Mouse (Mus musculus): Measurements from ENCODE around the gene Mpl. TPM values are rescaled to one million over a fixed set of nuclear protein-coding genes. Genes with fewer than 3 reads are reported as not detected.

The Mpl gene
- polyA plus RNA-seq, 1 experiment from 2014 or later: not detected

DNA sequence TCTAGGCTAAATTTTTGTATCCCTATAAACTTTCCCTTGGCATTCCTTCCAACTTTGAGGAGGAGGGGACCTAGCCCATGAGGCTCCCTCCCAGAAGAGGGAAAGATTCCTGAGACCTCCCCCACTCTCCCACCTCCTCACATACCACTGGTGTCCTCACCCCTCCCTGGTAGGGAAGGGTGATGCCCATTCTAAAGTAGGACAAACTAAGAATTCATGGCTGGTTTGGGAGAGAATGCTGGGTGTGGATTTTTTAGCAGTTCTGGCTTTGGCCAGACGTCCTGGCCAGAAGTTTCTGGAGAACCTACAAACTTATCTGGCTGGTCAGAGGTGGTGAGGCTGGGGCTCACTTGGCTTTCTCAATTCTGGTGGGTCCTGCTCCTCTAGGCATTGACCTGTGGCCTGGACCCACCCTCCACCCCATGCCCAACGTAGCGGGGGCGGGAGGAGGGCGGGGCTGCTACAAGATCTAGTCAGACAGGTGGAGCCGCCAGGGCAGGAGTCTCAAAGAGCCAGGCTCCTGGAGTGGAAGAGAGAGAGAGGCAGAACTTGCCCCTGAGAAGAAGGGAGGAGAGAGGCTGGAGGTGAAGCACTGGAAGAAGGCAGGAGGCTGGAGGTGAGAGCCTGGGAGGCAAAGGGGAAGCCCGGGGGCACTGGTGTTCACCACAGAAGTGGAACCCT, 28.0 kb downstream of the Mpl start:
- H3K36me3 ChIP-seq (ENCODE audit: control insufficient read depth, insufficient read depth, low read length): peaks cover 8% of the 10 kb centered on the region; the same call in 1 of the 2 replicates
- H3K9ac ChIP-seq (ENCODE audit: low read depth, low read length): no peak overlapping the region
- H3K27ac ChIP-seq (ENCODE audit: low read length): no peak overlapping the region
- H3K4me1 ChIP-seq (ENCODE audit: control insufficient read depth, insufficient read depth, low read length): peaks cover 10% of the 10 kb centered on the region
- no peak for ATAC-seq
- no peak overlapping the region for H3K4me3 ChIP-seq (ENCODE audit: low read depth, low read length)
- H3K27me3 ChIP-seq (ENCODE audit: control insufficient read depth, insufficient read depth, low read depth, low read length): no peaks in the 10 kb centered on the region
- no peak overlapping the region for H3K4me2 ChIP-seq (ENCODE audit: low read length)
- 70% methylated on average over 7 of the region's 7 CpGs for WGBS
- H3K9me3 ChIP-seq (replicated peaks; ENCODE audit: control insufficient read depth, low read length, poor library complexity, severe bottlenecking): no peaks in the 10 kb centered on the region

DNA sequence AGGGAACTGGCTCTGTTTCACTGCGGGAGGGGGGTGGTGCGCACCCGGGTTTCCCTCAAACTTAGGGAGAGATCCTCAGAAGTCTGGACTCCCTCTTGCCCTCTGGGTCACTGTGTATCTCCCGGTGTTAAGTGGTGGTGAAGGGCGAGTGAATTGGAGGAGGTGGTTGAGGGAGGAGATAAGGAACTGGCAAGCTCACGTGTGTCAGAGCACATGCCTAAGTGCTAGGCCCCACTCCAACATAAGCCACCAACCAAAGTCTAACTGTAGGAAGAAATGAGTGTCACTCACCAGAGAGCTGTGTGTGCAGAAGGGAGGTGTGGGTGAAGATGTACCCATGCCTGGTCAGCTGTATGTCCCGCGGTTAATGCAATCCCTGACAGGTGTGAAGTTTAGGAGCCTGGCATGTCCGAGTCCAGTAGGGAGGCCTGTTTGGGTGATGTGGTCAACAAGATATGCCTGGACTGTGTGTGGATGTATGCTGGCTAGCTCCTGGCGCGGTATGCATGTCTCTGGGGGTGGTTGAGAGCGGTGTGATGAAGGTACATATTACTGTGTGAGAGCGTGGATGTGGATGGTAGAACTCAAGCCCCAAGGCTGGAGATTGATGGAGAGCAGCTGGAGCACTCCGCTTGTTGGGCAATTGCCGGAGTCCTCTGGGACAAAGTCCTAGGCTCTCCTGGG, 28.6 kb downstream of the Mpl start:
- H3K27me3 ChIP-seq (ENCODE audit: control insufficient read depth, insufficient read depth, low read depth, low read length): no peaks in the 10 kb centered on the region
- H3K27ac ChIP-seq (ENCODE audit: low read length): peak overlapping the region; percentile 65; the same call in 1 of the 2 replicates
- peaks cover 8% of the 10 kb centered on the region; the same call in 1 of the 2 replicates for H3K36me3 ChIP-seq (ENCODE audit: control insufficient read depth, insufficient read depth, low read length)
- H3K9ac ChIP-seq (ENCODE audit: low read depth, low read length): peak overlapping the region; percentile 73
- WGBS: 55% methylated on average over 15 of the region's 15 CpGs
- peak overlapping the region; percentile 45 for H3K4me3 ChIP-seq (ENCODE audit: low read depth, low read length)
- ATAC-seq: peak; percentile 17; the same call in 1 of the 2 replicates
- H3K9me3 ChIP-seq (replicated peaks; ENCODE audit: control insufficient read depth, low read length, poor library complexity, severe bottlenecking): no peaks in the 10 kb centered on the region
- H3K4me1 ChIP-seq (ENCODE audit: control insufficient read depth, insufficient read depth, low read length): peaks cover 10% of the 10 kb centered on the region
- peak overlapping the region; percentile 72 for H3K4me2 ChIP-seq (ENCODE audit: low read length)

DNA sequence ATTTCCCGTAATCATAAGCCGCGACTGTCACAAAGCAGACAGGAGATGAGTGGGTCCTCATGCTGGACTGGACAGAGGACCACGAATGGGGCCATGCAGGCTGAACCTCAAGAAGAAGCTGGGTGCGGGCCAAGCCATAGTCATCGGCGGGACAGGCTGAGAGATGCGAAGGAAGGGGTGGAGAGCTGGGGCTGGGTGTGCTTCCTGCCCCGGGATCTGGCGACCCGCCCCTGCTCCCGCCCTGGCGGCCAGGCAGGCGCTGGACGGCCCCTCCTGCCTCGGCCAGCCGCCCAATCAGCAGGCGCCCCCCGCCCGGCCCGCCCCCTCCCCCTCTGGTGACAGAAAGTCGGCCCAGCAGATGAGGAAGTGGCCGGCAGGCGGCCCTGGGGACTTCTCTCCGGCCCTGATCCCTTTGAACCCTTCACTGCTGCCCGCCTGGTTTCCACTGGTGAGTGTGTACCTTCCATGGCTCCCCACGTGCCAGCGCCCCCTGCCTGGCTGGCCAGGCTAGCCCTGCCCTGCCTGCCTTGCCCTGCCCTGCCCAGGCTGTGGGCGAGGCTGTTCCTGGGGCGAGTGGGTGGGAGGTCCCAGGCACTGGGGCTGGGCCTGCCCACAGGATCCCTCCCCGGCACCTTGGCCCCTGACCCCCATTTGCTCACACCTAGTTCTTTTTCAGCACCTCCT, 29.4 kb downstream of the Mpl start, which contains the start of gene Elovl1:
Elovl1 (plus strand) TSS at position 326 of the 684 bp plus-strand sequence.
- peak within 1 kb of the TSS; percentile 73 for H3K9ac ChIP-seq (ENCODE audit: low read depth, low read length)
- peak within 1 kb of the TSS; percentile 72 for H3K4me2 ChIP-seq (ENCODE audit: low read length)
- 2% methylated on average over 25 of the region's 31 CpGs for WGBS
- peak; percentile 90 for ATAC-seq
- H3K27me3 ChIP-seq (ENCODE audit: control insufficient read depth, insufficient read depth, low read depth, low read length): no peaks in the 10 kb centered on the region
- peaks cover 8% of the 10 kb centered on the region; the same call in 1 of the 2 replicates for H3K36me3 ChIP-seq (ENCODE audit: control insufficient read depth, insufficient read depth, low read length)
- H3K4me1 ChIP-seq (ENCODE audit: control insufficient read depth, insufficient read depth, low read length): peaks cover 10% of the 10 kb centered on the region
- peak within 1 kb of the TSS; percentile 45 for H3K4me3 ChIP-seq (ENCODE audit: low read depth, low read length)
- peak within 1 kb of the TSS; percentile 65 for H3K27ac ChIP-seq (ENCODE audit: low read length)
- H3K9me3 ChIP-seq (replicated peaks; ENCODE audit: control insufficient read depth, low read length, poor library complexity, severe bottlenecking): no peaks in the 10 kb centered on the region

DNA sequence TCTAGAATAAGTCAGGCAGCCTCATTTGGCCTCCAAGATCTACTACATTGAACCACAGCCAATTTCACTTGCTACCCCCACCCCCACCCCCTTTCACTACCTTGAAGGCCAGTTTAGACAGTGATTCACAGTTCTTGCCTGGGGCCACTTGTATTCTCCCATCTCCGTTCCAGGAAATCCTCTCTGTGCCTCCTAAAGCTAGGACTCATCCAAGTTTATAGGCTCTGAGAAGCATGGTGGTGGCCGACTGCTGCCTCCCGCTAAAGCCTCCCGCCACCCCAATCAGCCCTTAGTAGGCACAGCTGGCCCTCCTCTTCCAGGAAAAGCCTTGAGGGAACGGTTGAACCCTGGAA, 29.9 kb downstream of the Mpl start:
- Histone ChIP-seq H3K27me3 (ENCODE audit: control insufficient read depth, insufficient read depth, low read depth, low read length) (no peaks in the 10 kb centered on the region), H3K36me3 (ENCODE audit: control insufficient read depth, insufficient read depth, low read length) (peaks cover 8% of the 10 kb centered on the region; the same call in 1 of the 2 replicates), H3K4me2 (ENCODE audit: low read length) (peak overlapping the region; percentile 72), H3K4me3 (ENCODE audit: low read depth, low read length) (peak overlapping the region; percentile 45), H3K9ac (ENCODE audit: low read depth, low read length) (peak overlapping the region; percentile 73), H3K4me1 (ENCODE audit: control insufficient read depth, insufficient read depth, low read length) (peaks cover 10% of the 10 kb centered on the region), H3K9me3 (replicated peaks; ENCODE audit: control insufficient read depth, low read length, poor library complexity, severe bottlenecking) (no peaks in the 10 kb centered on the region), H3K27ac (ENCODE audit: low read length) (peak overlapping the region; percentile 12)
- peak; percentile 32 for ATAC-seq
- WGBS: 4% methylated on average over 5 of the region's 5 CpGs

DNA sequence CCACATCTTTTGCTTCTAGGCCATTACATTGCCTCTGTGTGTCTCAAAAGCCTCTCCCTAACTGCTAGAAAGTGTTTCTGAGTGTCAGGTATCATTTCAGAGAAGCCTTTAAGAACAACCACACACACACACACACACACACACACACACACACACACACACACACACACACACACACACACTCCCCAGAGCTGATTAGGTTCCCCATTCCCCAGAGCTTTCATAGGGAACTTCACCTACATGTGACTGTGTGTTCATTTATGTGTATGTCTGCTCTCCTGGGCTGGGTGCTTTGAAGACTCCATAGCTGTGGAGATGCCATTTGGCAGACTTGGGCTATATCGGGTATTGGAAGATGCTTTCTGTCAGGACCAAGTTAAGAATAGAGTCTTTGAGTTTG, 31.9 kb downstream of the Mpl start:
- Histone ChIP-seq H3K36me3 (ENCODE audit: control insufficient read depth, insufficient read depth, low read length) (peaks cover 4% of the 10 kb centered on the region; the same call in 1 of the 2 replicates), H3K9me3 (replicated peaks; ENCODE audit: control insufficient read depth, low read length, poor library complexity, severe bottlenecking) (no peaks in the 10 kb centered on the region), H3K27ac (ENCODE audit: low read length) (no peak overlapping the region), H3K4me3 (ENCODE audit: low read depth, low read length) (no peak overlapping the region), H3K27me3 (ENCODE audit: control insufficient read depth, insufficient read depth, low read depth, low read length) (no peaks in the 10 kb centered on the region), H3K4me1 (ENCODE audit: control insufficient read depth, insufficient read depth, low read length) (peaks cover 10% of the 10 kb centered on the region), H3K9ac (ENCODE audit: low read depth, low read length) (no peak overlapping the region), H3K4me2 (ENCODE audit: low read length) (no peak overlapping the region)
- ATAC-seq: no peak
- WGBS: 91% methylated on average over 1 of the region's 1 CpGs

DNA sequence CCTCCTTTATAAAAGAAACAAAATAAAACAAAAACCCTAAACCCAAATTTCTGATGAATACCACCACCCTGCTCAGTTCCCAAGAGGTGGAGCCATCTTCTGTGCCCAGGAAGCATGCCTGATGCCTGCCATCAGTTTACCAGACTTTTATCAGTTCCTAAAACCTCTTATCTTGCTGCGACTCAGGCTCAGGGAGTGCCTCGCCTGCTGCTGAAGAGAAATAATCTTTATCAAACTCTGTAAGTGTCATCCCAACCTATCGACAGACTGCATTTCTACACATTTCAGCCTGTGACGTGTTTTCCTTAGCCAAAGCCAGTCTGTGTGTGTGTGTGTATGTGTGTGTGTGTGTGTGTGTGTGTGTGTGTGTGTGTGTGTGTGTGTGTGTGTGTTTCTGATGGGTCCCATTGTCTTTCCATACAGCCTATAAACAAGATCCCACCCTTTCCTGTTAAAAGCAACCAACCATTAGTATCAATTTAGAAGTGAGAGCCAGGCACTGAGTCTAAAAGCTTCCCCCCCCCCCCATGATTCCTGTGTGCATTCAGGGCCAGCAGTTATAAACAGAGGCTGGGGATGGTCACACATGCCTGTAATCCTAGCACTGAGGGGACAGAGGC, 32.7 kb downstream of the Mpl start:
- WGBS: 90% methylated on average over 4 of the region's 4 CpGs
- H3K27ac ChIP-seq (ENCODE audit: low read length): no peak overlapping the region
- ATAC-seq: no peak

DNA sequence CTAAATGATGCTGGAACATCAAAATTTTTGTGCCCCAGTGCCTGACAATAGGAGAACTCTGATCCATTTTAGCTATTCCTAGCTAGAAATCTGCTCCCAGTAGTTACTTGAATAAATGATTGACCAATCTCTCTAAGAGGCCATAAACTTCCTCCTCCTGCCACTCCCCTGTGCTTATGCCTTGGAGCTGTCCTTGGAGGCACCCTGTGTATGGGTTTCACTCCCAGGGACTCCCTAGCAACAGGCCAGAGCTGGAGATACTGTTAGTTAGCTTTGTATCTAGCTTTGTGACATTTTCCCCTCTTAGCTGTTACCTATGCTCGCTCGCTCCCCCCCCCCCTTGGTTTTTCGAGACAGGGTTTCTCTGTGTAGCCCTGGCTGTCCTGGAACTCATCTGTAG, 35.9 kb downstream of the Mpl start:
- H3K4me2 ChIP-seq (ENCODE audit: low read length): no peak overlapping the region
- H3K27ac ChIP-seq (ENCODE audit: low read length): no peak overlapping the region
- WGBS: 97% methylated on average over 3 of the region's 3 CpGs
- peaks cover 14% of the 10 kb centered on the region for H3K36me3 ChIP-seq (ENCODE audit: control insufficient read depth, insufficient read depth, low read length)
- H3K4me1 ChIP-seq (ENCODE audit: control insufficient read depth, insufficient read depth, low read length): no peaks in the 10 kb centered on the region
- no peaks in the 10 kb centered on the region for H3K9me3 ChIP-seq (replicated peaks; ENCODE audit: control insufficient read depth, low read length, poor library complexity, severe bottlenecking)
- H3K27me3 ChIP-seq (ENCODE audit: control insufficient read depth, insufficient read depth, low read depth, low read length): no peaks in the 10 kb centered on the region
- H3K9ac ChIP-seq (ENCODE audit: low read depth, low read length): no peak overlapping the region
- H3K4me3 ChIP-seq (ENCODE audit: low read depth, low read length): no peak overlapping the region
- no peak for ATAC-seq

More for the DNA sequence above, 32.7 kb downstream of the Mpl start:
- peaks cover 8% of the 10 kb centered on the region; the same call in 1 of the 2 replicates for H3K36me3 ChIP-seq (ENCODE audit: control insufficient read depth, insufficient read depth, low read length)
- H3K4me2 ChIP-seq (ENCODE audit: low read length): no peak overlapping the region
- no peaks in the 10 kb centered on the region for H3K9me3 ChIP-seq (replicated peaks; ENCODE audit: control insufficient read depth, low read length, poor library complexity, severe bottlenecking)
- no peak overlapping the region for H3K4me3 ChIP-seq (ENCODE audit: low read depth, low read length)
- H3K9ac ChIP-seq (ENCODE audit: low read depth, low read length): no peak overlapping the region
- peaks cover 10% of the 10 kb centered on the region for H3K4me1 ChIP-seq (ENCODE audit: control insufficient read depth, insufficient read depth, low read length)
- H3K27me3 ChIP-seq (ENCODE audit: control insufficient read depth, insufficient read depth, low read depth, low read length): no peaks in the 10 kb centered on the region

DNA sequence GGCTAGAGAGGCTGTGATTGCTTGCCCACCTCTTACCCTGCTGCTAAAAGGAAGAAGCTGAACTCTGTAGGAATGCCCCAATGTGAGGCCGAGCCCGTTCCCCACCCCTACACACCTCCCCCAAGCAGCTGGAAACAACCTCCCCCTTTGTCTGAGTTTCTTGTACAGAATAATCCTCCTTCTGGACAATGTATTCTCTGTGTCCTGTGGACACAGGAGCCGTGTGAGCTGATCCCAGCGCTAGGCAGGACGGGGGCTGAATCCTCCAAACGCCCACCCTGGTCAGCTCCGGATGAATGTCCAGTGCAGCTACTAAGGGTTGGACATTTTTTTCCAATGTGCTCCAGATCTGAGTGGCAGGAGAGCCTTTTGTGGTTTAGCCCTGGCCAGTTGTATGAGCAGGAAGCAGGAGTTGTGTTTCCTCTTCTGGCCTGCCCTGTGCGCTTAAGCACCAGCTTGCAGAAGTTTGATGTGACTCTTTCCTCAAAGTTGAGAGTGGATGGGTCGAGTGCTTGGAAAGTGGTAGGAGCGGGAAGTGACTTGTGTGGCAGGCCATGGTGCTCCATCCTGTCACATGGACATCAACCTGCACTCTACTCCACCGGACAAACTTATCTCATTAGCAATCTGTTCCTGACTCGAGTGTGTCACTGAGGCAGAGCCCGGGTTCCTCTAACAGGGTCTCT, 40.1 kb downstream of the Mpl start:
- H3K4me2 ChIP-seq (ENCODE audit: low read length): no peak overlapping the region
- peaks cover 32% of the 10 kb centered on the region for H3K36me3 ChIP-seq (ENCODE audit: control insufficient read depth, insufficient read depth, low read length)
- H3K27me3 ChIP-seq (ENCODE audit: control insufficient read depth, insufficient read depth, low read depth, low read length): no peaks in the 10 kb centered on the region
- ATAC-seq: no peak
- no peak overlapping the region for H3K9ac ChIP-seq (ENCODE audit: low read depth, low read length)
- H3K27ac ChIP-seq (ENCODE audit: low read length): no peak overlapping the region
- H3K4me1 ChIP-seq (ENCODE audit: control insufficient read depth, insufficient read depth, low read length): no peaks in the 10 kb centered on the region
- WGBS: 79% methylated on average over 13 of the region's 13 CpGs
- no peak overlapping the region for H3K4me3 ChIP-seq (ENCODE audit: low read depth, low read length)
- H3K9me3 ChIP-seq (replicated peaks; ENCODE audit: control insufficient read depth, low read length, poor library complexity, severe bottlenecking): no peaks in the 10 kb centered on the region
